Mouse (Mus musculus) ES-Bruce4 (cell line): ENCODE results near the gene Stx5a.

Experiments used
- CTCF ChIP-seq: IDR thresholded peaks from one replicate; pipeline ENCODE4 v1.8.1; 2011; ENCODE audit warnings: low read depth, low read length
- POLR2A ChIP-seq: IDR thresholded peaks from one replicate; pipeline ENCODE4 v1.8.1; 2011; ENCODE audit warnings: low read length; ENCODE audit not compliant: insufficient read depth

DNA sequence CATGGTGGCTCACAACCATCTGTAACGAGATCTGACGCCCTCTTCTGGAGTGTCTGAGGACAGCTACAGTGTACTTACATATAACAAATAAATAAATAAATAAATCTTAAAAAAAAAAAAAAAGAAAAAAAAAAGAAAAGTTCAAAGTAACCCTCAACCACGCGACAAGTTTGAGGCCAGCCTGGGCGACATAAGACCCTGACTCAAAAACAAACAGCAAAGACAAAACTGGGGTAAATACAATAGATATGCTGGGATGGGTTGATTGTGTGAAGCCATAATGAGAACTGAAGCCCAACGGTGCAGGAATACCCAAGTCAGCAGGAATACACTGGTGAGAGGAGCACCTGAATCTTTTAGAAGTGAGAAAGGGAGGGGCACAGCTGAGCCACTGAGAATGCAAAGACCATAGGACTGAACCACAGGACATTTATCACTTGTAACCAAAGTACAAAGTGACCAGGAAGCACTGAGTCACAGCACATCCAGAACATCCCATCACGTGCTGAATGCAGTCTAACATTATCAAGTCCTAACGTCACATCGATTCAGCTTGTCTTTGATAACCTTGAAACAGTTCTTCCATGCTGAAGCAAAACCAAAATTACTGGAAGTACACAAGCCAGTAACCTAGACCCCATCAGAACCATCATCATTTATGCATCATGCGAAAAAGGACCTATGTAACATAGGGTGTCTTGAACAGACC, 24.3 kb upstream of the Stx5a start:
- no peak for TF ChIP-seq POLR2A
- TF ChIP-seq CTCF: no peak
